ENCODE assay signal across 8 mouse cellular contexts in genomic region chr10:88730571-88731495, GRCm38 (mm10). TPM values are rescaled to one million over a fixed set of nuclear protein-coding genes. Genes with fewer than 3 reads are reported as not detected.
A peak's percentile ranks its signal among the peaks of the same experiment; 100 is the strongest.
DNase-seq lines count a peak whose midpoint lies in the region; ATAC-seq and TF ChIP-seq lines count a peak whose summit lies in the region.

Arl1 (plus strand) TSS chr10:88730858.

- peak within 1 kb of the TSS; percentile 76 for H3K4me2 ChIP-seq in forebrain, postnatal 0 days (ENCODE audit: low read depth)
- H3K4me2 ChIP-seq in lung, embryonic 15.5 days: peak within 1 kb of the TSS; percentile 78

- peak within 1 kb of the TSS; percentile 74 for H3K27ac ChIP-seq in forebrain, postnatal 0 days (ENCODE audit: low read depth, low read length)
- peak within 1 kb of the TSS; percentile 80 for H3K27ac ChIP-seq in lung, embryonic 15.5 days

- peak; percentile 86 for ATAC-seq in G1E (ENCODE audit: extremely low read depth, insufficient number of reproducible peaks, low FRiP score, poor library complexity, severe bottlenecking)
- peak; percentile 94 for ATAC-seq in forebrain, postnatal 0 days
- peak; percentile 96 for ATAC-seq in lung, embryonic 15.5 days (ENCODE audit: borderline replicate concordance, extremely low read depth, low FRiP score, low TSS enrichment)

- DNase-seq in G1E (ENCODE audit: low spot score): peak; percentile 73
- DNase-seq in cerebellum, adult 18-20 months: peak; percentile 91 to 96
- DNase-seq in forebrain, postnatal 0 days: peak; percentile 95
- peak; percentile 96 for DNase-seq in heart, postnatal 4 days
- peak; percentile 85 to 89 for DNase-seq in layer of hippocampus, adult 8-10 months (ENCODE audit: low spot score in 2 of 2)
- peak; percentile 87 for DNase-seq in ovary, adult 18-20 months (ENCODE audit: low spot score)
- peak; percentile 82 for DNase-seq in thymus, postnatal 0 days (ENCODE audit: low spot score)

- H3K9ac ChIP-seq in forebrain, postnatal 0 days: peak within 1 kb of the TSS; percentile 88
- peak within 1 kb of the TSS; percentile 98 for H3K9ac ChIP-seq in lung, embryonic 15.5 days

- H3K27me3 ChIP-seq in G1E (ENCODE audit: insufficient read depth, low read length): peaks cover 7% of the 10 kb centered on the region; the same call in 1 of the 2 replicates
- no peaks in the 10 kb centered on the region for H3K27me3 ChIP-seq in forebrain, postnatal 0 days (ENCODE audit: insufficient read depth, low read length)
- no peaks in the 10 kb centered on the region for H3K27me3 ChIP-seq in lung, embryonic 15.5 days

- under 1% methylated on average over 65 of the region's 65 CpGs for WGBS in forebrain, postnatal 0 days
- under 1% methylated on average over 65 of the region's 65 CpGs for WGBS in lung, embryonic 15.5 days

- peaks cover 19% of the 10 kb centered on the region for H3K36me3 ChIP-seq in G1E (replicated peaks)
- no peaks in the 10 kb centered on the region for H3K36me3 ChIP-seq in forebrain, postnatal 0 days (ENCODE audit: insufficient read depth)
- 0 out of 2 replicates have a peak, but pooled peaks cover 3% of the 10 kb centered on the region for H3K36me3 ChIP-seq in lung, embryonic 15.5 days

- no peaks in the 10 kb centered on the region for H3K9me3 ChIP-seq in G1E (replicated peaks)
- H3K9me3 ChIP-seq in forebrain, postnatal 0 days (ENCODE audit: low read length): no peaks in the 10 kb centered on the region
- no peaks in the 10 kb centered on the region for H3K9me3 ChIP-seq in lung, embryonic 15.5 days

- H3K4me1 ChIP-seq in G1E (ENCODE audit: insufficient read depth, low read depth, low read length): peaks cover 30% of the 10 kb centered on the region
- H3K4me1 ChIP-seq in forebrain, postnatal 0 days (ENCODE audit: insufficient read depth): peaks cover 5% of the 10 kb centered on the region
- H3K4me1 ChIP-seq in lung, embryonic 15.5 days: peaks cover 15% of the 10 kb centered on the region

- H3K4me3 ChIP-seq in G1E (ENCODE audit: low read depth, low read length): peak within 1 kb of the TSS; percentile 97
- H3K4me3 ChIP-seq in forebrain, postnatal 0 days (ENCODE audit: low read depth, low read length): peak within 1 kb of the TSS; percentile 68
- H3K4me3 ChIP-seq in lung, embryonic 15.5 days: peak within 1 kb of the TSS; percentile 99

- TF ChIP-seq CTCF in G1E (IDR thresholded peaks at IDR 0.05; ENCODE audit: low read depth, low read length): no peak
- peak; percentile 27 for TF ChIP-seq CTCF in forebrain, postnatal 0 days (IDR thresholded peaks at IDR 0.05; ENCODE audit: low read depth)

RNA-seq across cellular contexts. Expression of gene Arl1, which starts in this region (rescaled TPM):
- 70.6 and 76.5 TPM in 2 replicates for total RNA-seq in G1E (2014; fragmentation: Nextera tagmentation)
- total RNA-seq in G1E (2017): 77.4 and 89.3 TPM in 2 replicates
- 30.2 and 31.7 TPM in 2 replicates for polyA plus RNA-seq in G1E (2012)
- total RNA-seq in forebrain, postnatal 0 days (2014; rRNA removed): 104 and 113 TPM in 2 replicates
- 169 and 172 TPM in 2 replicates for polyA plus RNA-seq in forebrain, postnatal 0 days (2015; fragmentation: Nextera tagmentation; extraction: Ambion mirVana)
- total RNA-seq in heart, postnatal 4 days (2021): 10 to 100 TPM; 92.5 to 99.5 TPM
- total RNA-seq in layer of hippocampus, adult 8-10 months (2022): 100 to 1,000 TPM; 124 to 140 (median 133) TPM
- 204 and 207 TPM in 2 replicates for polyA plus RNA-seq in lung, embryonic 15.5 days (2015; fragmentation: Nextera tagmentation; extraction: Ambion mirVana)
- 114 and 124 TPM in 2 replicates for polyA plus RNA-seq in thymus, postnatal 0 days (2015; fragmentation: Nextera tagmentation; extraction: Ambion mirVana)

Comparison
In these comparisons a context has a peak if more than half of its experiments do, and no peak if none do; other contexts are left out.
1. Peak in every context shown above with its lines: DNase-seq, ATAC-seq, H3K4me3 ChIP-seq and H3K27ac ChIP-seq.